Mouse (Mus musculus) C2C12 (cell line): ENCODE data around the gene Nprl2.

ENCODE experiments used
- CEBPB ChIP-seq: IDR thresholded peaks from one replicate; pipeline ENCODE4 v1.6.1; 2011; ENCODE audit warnings: low read depth, mild to moderate bottlenecking, control low read depth, moderate library complexity
- CTCF ChIP-seq: IDR thresholded peaks from one replicate; pipeline ENCODE4 v1.5.1; 2011; ENCODE audit not compliant: control insufficient read depth, insufficient read depth, insufficient read length
- MAX ChIP-seq: IDR thresholded peaks from one replicate; pipeline ENCODE4 v1.6.1; 2011; ENCODE audit warnings: mild to moderate bottlenecking, control low read depth
- USF1 ChIP-seq: IDR thresholded peaks from one replicate; pipeline ENCODE4 v1.6.1; 2011; ENCODE audit warnings: low read depth, mild to moderate bottlenecking, control low read depth, moderate library complexity

GRCm38 (mm10) chr9:107550491-107551116, 8.6 kb downstream of the Nprl2 start:
- TF ChIP-seq CTCF = no peak
- TF ChIP-seq USF1 = no peak
- TF ChIP-seq MAX = no peak
- TF ChIP-seq CEBPB = no peak
